Mouse (Mus musculus): Measurements from ENCODE around the gene Pnrc1.

DNA sequence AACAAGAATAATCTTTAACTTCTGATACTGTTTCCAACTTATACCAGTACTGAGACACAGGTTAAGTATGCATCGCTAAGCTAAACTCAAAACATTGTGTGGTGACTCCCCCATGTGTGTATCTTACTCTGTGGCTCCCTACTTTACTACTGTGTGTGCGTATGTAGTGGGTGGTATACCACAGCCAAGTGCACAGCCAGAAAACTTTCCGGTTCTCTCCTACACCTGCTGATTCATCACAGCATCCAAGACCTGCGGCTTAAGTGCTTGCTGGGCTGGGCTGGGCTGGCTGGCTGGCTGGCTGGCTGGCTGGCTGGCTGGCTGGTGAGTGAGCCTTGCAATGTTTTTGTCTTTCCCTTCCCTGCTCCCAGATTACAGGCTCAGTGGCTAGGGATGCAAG lies 46.0 kb downstream of the Pnrc1 start:
- TF ChIP-seq CTCF (IDR thresholded peaks at IDR 0.05; ENCODE audit: control insufficient read depth, insufficient read depth, low read length): no peak
- TF ChIP-seq POLR2A (IDR thresholded peaks at IDR 0.05; ENCODE audit: borderline replicate concordance, control insufficient read depth, low read depth, low read length): no peak

Data from bone marrow, adult 2 months (tissue).